Mouse (Mus musculus): ENCODE data around the gene Syne1. TPM values are rescaled to one million over a fixed set of nuclear protein-coding genes. Genes with fewer than 3 reads are reported as not detected.
A peak's percentile ranks its signal among the peaks of the same experiment; 100 is the strongest.

The Syne1 gene
- 10 to 100 TPM; 57.9 to 58.8 TPM for total RNA-seq (2021)

DNA sequence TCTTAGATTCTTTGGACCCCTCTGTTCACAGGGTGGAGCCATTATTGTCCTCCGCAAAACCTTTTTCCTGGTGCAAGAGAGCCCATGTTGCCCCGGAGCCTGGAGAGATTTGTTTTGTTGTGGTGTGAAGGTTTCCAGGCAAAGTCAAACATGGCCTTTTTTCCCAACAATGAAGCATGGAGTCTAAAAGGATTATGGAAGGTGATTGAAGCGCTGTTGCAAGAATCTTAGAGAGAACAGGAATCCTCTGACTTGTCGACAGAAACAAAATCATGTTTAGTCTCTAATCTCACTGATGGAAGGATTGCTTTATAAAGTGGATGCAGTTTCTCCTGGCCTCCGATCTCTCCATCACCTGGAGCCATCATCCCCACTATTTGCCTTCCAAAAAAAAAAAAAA lies at the start of gene Syne1:
Gene Syne1 (minus strand): TSS at position 101 of the 400 bp plus-strand sequence.
- intact Hi-C loops (cut with DNase I) = no loop called here
- DNase-seq = no peak

DNA sequence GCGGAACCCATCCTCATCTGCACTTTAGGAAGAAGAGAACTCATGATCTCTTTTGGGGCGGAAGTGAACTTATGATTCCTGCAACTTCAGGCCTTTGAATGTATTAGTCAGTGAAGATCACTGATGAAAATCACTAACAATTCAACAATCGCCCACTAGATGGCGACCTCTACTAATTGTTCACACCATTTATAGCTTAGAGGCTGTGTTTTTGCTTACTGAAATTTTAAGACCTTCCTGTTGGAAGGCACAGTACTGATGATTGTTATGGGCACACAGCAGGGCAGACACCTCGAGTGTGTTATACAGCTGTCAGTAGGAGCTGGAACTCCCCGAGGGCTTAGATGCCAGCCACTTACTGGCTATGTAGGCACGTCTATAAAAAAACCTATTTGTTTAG lies 48.8 kb upstream of the Syne1 start:
- DNase-seq = peak; percentile 53
- intact Hi-C loops (cut with DNase I) = no loop called here

DNA sequence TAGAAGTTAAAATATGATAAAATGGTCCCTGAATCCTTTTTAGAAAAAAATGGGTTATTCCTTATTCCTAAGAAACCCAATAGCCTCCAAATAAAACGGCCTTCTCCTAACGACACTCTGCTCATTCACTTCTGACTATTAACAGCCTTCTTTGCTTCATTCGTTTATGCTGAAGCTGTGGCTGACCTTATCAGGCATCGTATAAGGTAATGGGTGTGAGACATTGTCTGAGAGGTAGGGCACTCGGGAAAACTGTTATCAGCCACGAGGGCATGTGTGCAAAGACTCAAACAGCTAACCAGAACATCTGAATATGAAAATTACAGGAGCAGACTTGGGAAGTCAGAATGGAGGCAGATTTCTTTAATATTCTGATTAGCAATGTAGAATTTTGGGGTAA lies 45.3 kb upstream of the Syne1 start:
- intact Hi-C loops (cut with DNase I) = loop anchor here (5.0 kb wide), 1 partner anchor 191 kb away; no protein-coding TSS in a partner anchor
- DNase-seq = no peak

DNA sequence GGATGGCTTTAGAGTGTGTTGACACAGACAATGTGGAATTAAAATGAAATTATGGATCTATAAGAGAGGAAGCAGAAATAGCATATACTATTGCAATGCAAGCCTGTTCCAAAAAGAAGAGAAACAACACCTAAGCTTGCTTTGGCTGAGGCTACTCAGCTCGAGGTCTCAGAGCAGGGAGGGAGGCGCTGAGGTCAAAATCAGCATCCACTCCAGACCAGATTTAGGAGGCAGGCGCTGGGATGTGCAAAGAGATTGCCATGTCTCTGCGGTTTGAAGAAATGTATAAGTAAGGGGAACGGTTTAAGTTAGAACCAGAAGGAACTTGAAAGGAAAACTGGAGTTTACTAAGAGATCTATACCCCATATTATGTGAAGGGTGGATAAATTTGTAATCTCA lies 43.2 kb upstream of the Syne1 start:
- DNase-seq = no peak
- intact Hi-C loops (cut with DNase I) = no loop called here

DNA sequence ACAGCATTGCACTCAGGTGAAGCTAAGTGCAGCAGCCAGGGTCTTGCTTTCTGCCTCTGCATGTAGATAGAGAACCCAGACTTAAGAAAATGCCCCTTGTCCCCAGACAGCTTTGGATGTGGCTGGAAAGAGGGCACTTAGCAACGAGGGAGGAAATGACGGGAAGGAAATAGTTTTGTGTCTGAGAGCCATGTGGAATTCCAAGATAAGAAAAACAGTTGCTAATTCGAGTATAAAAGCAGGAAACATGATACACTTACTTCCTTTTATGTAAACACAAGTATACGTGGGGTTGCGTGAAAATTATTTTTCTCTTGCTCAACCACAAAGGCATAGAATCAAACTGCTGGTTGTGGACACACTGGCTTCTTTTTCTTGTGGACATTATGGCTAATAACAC lies 42.2 kb upstream of the Syne1 start, which contains the start of gene Myct1:
Gene Myct1 (plus strand): TSS at position 312 of the 400 bp plus-strand sequence.
- no peak for DNase-seq
- intact Hi-C loops (cut with DNase I) = no loop called here

DNA sequence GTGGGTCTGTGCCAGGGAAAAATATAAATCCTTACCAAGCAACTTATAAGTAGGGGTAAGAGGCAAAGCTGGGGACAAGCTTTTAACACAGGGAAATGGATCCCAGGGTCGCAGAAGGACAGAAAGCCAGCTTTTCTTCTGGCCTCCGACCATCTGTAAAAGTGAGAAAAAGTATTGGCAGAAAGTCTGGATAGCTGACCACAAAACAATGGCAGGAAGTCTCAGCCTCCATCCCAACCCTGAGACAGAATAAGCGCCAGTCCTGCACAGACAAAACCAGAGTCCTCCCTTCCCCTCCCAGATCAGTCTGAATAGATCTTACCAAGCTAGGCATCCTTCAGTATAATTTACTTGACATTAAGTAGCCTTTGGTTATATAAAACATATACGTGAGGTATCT lies 40.7 kb upstream of the Syne1 start:
- DNase-seq = no peak
- intact Hi-C loops (cut with DNase I) = no loop called here

DNA sequence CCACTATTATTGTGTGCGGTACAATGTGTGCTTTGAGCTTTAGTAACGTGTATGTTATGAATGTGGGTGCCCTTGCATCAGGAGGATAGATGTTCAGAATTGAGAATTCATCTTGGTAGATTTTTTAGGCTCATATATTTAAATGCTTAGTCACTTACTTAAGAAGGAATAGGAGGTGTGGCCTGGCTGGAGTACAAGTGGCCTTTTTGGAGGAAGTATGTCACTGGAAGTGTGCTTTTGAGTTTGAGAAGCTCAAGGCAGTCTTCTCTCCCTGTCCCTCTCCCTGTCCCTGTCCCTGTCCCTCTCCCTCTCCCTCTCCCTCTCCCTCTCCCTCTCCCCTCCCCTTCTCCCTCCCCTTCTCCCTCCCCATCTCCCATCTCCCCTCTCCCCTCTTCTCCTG lies 39.8 kb upstream of the Syne1 start:
- intact Hi-C loops (cut with DNase I) = no loop called here
- DNase-seq = no peak

DNA sequence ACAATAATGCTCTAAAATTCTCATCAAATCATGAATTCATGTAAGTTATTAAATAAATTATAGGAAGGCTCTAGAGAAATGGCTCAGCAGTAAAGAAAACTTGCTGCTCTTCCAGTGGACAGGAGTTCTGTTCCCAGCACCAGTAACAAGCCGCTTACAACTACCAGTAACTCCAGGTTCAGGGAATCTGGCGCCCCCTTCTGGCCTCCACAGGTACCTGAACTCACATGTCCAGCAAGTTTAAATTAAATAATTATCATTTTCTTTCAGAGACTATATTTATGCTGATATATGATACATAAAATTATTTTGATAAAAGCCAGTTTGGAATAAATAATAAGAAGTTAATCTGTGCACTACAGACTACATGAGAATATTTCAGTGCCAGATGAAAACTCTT lies 22.0 kb upstream of the Syne1 start:
- DNase-seq = no peak
- intact Hi-C loops (cut with DNase I) = no loop called here

DNA sequence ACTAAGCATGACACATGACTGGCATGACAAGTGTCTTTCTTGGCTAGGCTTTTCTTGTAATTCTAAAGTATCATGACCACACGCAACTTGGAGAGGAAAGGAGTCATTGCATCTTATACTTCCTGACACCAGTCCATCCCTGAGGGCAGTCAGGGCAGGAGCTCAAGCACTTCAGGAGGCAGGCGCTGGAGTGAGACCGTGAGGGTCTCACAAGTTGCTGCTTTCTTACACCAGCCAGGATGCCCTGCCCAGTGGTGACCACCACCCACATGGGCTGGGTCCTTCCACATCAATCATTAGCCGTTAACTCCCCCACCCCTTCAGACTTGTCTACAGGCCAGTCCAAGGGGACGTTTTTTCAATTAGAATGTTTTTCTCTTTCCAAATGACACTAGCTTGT lies 20.1 kb upstream of the Syne1 start:
- intact Hi-C loops (cut with DNase I) = no loop called here

DNA sequence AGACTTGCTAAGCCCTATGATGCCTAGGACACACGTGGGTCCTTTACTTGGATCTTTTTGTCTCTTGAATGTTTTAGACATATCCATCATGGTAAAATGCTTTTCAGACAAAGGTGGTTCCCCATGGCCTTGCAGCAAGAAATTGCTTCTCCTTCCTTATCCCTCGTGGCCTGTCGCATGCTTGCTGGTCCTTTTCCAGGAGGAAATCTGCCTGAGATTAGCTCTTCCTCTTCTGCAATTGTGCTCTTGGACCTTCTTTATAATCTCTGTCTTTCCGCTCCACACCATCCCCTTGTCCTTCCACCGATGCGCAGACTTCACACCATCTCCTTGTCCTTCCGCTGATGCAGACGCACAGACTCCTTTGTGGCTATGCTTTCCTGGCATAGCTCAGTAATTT lies 18.8 kb upstream of the Syne1 start:
- no peak for DNase-seq
- intact Hi-C loops (cut with DNase I) = no loop called here

More for the DNA sequence above, 20.1 kb upstream of the Syne1 start:
- no peak for DNase-seq

DNA sequence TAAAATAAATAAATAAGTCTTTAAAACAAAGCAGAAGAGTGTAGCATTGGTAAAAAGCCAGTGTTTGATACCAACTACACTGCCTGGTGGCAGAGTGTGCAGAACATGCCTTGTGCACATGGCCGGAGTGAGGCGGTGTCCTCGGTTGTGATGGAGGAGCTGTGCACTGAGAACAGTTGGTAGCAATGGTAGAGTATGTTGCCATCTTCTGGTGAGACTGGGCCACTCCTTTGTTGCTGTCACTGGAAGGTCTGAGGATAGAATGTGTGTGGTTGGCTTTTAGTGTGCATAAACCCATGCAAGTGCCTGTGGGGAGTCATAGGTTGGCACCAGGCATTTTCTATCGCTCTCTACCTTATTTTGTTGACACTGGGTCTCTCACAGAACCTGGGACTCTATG lies 17.7 kb upstream of the Syne1 start:
- intact Hi-C loops (cut with DNase I) = no loop called here

DNA sequence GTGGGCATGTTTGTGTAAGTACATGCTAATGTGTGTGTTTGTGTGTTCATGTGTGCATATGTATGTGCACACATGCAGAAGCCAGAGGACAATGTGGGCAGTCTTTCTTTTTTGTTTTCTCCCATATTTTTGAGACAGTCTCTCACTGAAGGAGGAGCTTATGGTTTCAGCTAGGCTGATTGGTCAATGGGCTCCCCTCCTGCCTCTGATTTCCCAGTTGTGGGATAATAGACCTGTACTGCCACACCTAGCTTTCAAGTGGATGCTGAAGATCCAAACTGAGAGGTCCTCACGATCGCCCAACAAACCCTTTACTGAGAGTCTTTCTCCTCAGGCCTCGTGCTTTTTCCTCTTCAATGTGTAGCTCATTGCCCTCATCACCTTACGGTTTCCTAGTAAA lies 10.4 kb upstream of the Syne1 start:
- intact Hi-C loops (cut with DNase I) = no loop called here
- no peak for DNase-seq

More for the DNA sequence above, 17.7 kb upstream of the Syne1 start:
- no peak for DNase-seq

DNA sequence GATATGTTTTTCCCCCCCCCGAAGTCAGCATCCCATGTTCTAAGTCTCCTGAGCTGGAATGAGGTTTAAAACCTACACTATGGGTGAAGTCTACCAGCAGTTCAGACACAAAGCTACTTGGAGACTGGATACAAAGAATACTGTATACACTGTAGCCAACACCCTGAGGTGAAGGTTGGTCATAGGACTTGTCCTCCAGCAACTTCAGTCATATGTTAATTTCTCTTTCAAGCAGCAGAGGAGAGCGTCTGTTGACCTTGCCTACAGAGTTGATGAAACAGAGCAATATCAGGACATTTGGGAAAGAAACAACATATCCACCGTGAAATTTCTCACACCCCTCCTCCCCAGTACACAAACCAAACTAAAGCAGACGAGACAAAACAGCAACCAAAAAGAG lies 9.2 kb upstream of the Syne1 start:
- DNase-seq = no peak
- intact Hi-C loops (cut with DNase I) = no loop called here

DNA sequence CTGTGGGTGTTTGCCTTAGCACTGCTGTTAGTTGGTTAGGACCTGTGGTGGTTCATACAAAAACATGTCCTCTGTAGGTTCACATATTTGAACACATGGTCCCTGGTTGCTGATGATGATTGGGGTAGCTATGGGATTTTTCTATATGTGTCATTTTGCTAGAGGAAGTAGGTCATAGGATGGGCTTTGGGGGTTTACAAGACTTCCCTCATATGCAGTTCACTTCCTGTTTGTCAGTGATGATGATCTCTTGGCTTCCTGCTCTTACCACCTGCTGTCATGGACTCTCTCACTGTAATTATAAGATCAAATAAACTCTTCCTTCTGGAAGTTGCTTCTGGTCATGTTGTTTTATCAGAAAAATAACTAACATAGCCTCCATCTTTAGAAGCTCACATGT lies 7.5 kb upstream of the Syne1 start:
- no peak for DNase-seq
- intact Hi-C loops (cut with DNase I) = no loop called here

DNA sequence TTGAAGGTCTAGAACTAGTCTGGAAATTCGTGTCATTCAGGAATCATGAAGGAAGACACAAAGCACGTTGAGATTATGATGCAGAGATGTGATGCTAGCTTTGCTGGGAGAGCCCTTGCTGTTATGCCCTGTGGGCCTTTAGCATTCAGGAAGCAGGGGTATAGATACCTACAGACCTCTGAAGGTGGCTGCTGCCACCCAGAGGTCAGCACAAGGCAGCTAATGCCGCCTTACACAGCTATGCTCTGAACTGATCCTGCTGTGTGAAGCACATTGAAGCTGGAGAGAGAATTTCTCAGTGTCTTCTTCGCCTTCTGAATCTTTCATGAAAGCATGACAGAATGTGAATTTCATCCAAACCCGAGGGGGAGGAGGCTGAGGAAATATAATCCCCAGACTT lies 3.7 kb upstream of the Syne1 start:
- intact Hi-C loops (cut with DNase I) = no loop called here
- DNase-seq = peak; percentile 44

DNA sequence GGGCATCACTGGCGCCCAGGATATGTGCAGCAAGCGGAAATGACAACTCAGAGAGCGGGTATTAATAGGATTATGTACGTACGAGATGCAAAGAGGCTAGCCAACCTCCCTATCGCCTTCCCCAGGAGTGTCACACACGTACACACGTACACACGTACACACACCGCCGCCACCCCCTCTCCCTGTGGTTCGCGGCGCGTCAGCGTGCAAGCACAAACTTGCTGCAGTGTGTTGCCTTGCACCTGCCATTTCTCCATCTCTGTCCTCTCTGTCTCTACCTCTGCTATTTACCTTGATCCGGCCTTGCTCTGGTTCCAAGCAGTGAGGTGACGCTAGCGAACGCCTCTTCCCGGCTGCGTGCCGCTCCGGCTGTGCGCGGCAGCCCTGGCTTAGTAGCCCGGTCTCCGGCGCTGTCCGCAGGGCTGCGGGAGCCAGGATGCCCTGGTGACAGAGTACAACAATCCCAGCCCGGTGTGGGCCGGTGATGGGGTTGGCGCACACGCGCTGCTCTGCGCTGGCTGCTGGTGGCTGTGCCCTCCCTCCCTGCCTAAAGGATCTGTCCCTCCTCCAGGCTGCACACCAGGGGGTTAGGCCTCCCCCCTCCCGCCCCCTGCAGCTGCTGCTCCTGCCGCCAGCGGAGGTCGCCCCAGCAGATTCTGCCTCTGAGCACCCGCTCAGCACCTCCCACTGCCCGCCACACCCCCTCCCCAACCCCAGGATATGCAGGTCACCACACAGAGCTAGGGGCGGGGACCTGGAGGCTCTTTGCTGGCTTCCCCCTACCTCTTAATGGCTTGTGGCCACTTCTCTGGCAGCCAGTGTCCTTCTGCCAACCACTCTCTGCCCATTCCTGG lies 887 bp downstream of the Syne1 start:
- intact Hi-C loops (cut with DNase I) = no loop called here
- peak; percentile 75 for DNase-seq

DNA sequence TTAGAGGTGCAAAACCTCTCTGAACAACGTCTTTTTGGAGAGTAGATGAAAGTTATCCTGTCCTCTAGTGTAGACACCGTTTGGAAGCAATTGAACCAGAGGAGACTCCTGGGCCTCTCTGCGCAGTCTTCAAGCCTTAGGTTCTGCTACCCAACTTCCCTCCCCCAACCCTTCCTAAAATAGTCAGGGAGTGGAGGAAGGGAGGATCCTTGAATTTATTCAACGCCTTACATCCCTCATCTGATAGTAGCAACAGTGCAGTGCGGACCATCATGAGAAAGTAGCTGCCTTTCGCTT lies 1.5 kb downstream of the Syne1 start:
- DNase-seq = no peak
- intact Hi-C loops (cut with DNase I) = no loop called here

DNA sequence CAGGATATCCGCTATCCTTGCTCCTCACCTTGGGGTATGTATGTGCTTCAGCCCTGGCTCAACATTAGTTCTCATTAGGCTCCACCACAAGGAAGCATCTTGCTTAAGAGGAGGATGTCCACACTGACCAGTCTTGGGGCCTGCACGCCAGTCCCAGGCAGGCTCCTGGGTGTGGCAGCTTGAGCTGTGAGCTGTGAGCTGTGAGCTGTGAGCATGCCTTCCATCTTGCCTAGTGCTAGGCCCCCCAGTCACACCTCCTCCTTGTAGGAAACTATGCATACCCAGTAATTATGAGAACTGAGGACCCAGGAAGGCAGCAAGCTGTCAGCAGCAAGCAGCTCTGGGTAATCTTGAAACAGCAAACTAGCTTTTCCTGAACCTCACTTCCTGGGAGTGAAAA lies 2.6 kb downstream of the Syne1 start:
- no peak for DNase-seq
- intact Hi-C loops (cut with DNase I) = no loop called here

DNA sequence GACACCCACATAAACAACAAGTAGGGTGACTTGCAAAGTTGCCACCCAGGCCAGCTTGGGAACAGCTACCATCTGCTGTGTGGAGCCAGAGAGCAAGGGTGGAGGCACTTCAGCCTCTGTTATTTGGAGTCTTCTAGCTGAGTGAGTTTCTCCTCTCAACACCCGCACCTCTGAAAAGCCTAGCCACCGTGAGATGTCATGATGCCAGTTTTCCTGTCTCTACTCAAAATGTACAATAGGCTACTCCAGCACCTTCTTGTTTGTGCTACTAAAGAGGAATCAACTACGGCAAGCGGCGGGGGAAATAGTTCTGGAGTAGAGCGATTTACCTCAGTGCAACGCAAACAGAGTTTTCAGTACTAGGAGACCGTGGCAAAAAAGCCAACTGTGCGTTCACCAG lies 3.5 kb downstream of the Syne1 start:
- intact Hi-C loops (cut with DNase I) = no loop called here
- no peak for DNase-seq

DNA sequence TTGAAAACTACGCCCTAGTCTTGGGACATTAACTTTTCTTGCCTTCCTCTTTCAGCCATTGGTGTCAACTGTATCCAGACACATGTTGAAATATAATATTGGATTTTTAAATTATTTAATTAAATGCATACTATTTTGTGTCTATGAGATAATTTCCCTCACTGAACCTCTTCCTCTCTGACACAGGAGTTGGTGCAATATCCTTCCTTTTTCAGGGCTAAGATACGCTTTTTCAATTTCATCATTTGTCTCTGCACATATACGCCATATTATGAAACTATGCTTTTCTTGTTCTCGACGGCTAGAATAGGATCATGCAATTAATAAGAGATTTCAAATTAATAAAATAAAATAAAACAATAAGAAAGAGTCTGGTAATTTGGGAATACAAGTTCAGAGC lies 4.9 kb downstream of the Syne1 start:
- intact Hi-C loops (cut with DNase I) = no loop called here
- no peak for DNase-seq

DNA sequence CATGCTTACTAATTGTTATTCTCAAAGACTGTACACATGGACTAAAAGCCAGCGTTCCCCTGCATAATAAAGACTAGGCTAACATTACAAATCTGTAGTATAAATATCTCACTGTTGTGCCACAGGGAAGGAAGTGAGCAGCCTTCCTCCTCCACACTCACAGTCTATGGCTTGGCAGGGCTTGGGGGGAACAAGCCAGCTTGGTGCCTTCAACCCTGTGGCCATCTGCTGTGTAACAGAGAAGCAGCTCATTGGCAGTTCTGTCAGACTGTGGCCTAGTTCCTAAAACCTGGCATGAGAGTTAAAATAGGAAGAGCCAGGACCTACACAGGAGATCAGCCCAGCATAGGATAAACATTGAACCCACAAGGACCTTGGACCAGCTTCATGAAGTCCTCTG lies 23.0 kb downstream of the Syne1 start:
- DNase-seq = peak; percentile 79
- intact Hi-C loops (cut with DNase I) = no loop called here

DNA sequence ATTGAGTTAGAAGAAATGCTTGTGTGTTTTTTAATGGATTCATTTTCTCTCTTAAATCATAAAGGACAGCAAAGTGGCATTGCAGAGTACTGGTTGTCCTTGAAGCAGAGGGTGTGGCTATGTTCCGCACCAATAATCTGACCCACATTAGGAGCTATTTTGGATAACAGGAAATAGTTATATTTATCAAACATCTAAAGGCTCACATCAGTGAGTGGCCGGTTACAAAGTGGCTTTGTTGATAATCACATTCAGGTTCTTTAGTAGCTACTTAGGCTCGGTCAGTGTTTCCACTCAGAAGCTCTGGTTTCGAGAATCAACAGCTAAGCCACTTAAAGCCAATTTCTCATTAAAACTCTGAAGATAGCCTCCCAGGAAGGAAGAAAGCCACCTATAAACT lies 23.6 kb downstream of the Syne1 start:
- DNase-seq = no peak
- intact Hi-C loops (cut with DNase I) = no loop called here

DNA sequence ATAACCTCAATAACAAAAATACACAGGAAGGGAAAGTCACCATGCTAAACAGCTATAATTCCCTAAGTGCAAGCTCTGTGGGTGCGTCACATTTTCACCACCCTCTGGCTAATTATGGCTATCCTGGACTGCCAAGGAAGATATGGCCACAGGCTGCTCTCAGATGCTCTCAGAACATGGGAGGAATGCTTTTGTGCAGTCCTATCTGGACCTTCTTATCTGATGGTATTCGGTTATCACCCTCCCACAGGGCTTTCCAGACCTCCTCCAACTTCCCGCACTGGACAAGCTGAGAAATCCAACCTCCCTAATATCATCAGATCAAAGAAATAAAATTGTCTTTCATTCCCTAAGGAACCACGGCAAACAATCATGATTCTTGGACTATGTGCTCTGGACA lies 28.4 kb downstream of the Syne1 start:
- intact Hi-C loops (cut with DNase I) = no loop called here
- DNase-seq = no peak

Measured in left cerebral cortex, postnatal 4 days (tissue).